13 mouse cellular contexts compared by ENCODE assay signal in genomic region chr1:171006905-171007304, GRCm38 (mm10). TPM values are rescaled to one million over a fixed set of nuclear protein-coding genes. Genes with fewer than 3 reads are reported as not detected.
A peak's percentile ranks its signal among the peaks of the same experiment; 100 is the strongest.
DNase-seq lines count a peak whose midpoint lies in the region; ATAC-seq and TF ChIP-seq lines count a peak whose summit lies in the region.
"Had no signal": no experiment of that assay in that cellular context is flagged by ENCODE, and none has a peak within 500 bp of the region (broad histone marks: within the 10 kb centered on the region; RNA-seq: fewer than 3 reads in every experiment).

No protein-coding gene starts in this region.

- no peaks in the 10 kb centered on the region for H3K4me1 ChIP-seq in lung, embryonic 14.5 days (ENCODE audit: insufficient read depth)
- no peaks in the 10 kb centered on the region for H3K4me1 ChIP-seq in brown adipose tissue, adult 24 weeks (ENCODE audit: control insufficient read depth, insufficient read depth, insufficient read length, low read length)
- no peaks in the 10 kb centered on the region for H3K4me1 ChIP-seq in midbrain, embryonic 13.5 days (replicated peaks)
- H3K4me1 ChIP-seq: midbrain, embryonic 12.5 days had no signal

- peaks cover 5% of the 10 kb centered on the region for H3K9me3 ChIP-seq in lung, embryonic 14.5 days (ENCODE audit: low read depth, low read length)
- 0 out of 2 replicates have a peak, but pooled peaks cover 4% of the 10 kb centered on the region for H3K9me3 ChIP-seq in midbrain, embryonic 13.5 days
- H3K9me3 ChIP-seq: midbrain, embryonic 12.5 days had no signal

- H3K36me3 ChIP-seq in lung, embryonic 14.5 days (ENCODE audit: insufficient read depth) = no peaks in the 10 kb centered on the region
- no peaks in the 10 kb centered on the region for H3K36me3 ChIP-seq in midbrain, embryonic 13.5 days
- H3K36me3 ChIP-seq: midbrain, embryonic 12.5 days had no signal

- ATAC-seq in CD4-positive, CD25-positive, alpha-beta regulatory T cell, adult 4 months = no peak
- ATAC-seq in lung, embryonic 14.5 days (ENCODE audit: insufficient read depth) = no peak
- ATAC-seq in neutrophil, adult 5-6 weeks (ENCODE audit: extremely low read depth, insufficient number of reproducible peaks, low FRiP score, poor library complexity, severe bottlenecking) = peak; percentile 49; the same call in 1 of the 2 replicates
- no peak for ATAC-seq in midbrain, embryonic 13.5 days
- ATAC-seq: inflammation-experienced regulatory T-cells, adult 6 months had no signal

- no peak overlapping the region for H3K9ac ChIP-seq in lung, embryonic 14.5 days
- H3K9ac ChIP-seq in midbrain, embryonic 13.5 days (replicated peaks) = no peak overlapping the region
- H3K9ac ChIP-seq: midbrain, embryonic 12.5 days had no signal

- 87% methylated on average over 2 of the region's 2 CpGs for WGBS in lung, embryonic 14.5 days
- WGBS in midbrain, embryonic 13.5 days = 89% methylated on average over 2 of the region's 2 CpGs

- DNase-seq in CD4-positive, CD25-positive, alpha-beta regulatory T cell, adult 2 months (ENCODE audit: low read depth, low spot score) = peak; percentile 24
- no peak for DNase-seq in lung, embryonic 14.5 days
- DNase-seq in lung, adult 18-20 months = no peak
- DNase-seq in urinary bladder, postnatal 25 days (ENCODE audit: low spot score) = no peak
- DNase-seq: embryo, embryonic 11 days; layer of hippocampus, postnatal 36 days; retina, postnatal 1 day had no signal

- no peak overlapping the region for H3K27ac ChIP-seq in lung, embryonic 14.5 days (ENCODE audit: low read depth)
- H3K27ac ChIP-seq in brown adipose tissue, adult 24 weeks (replicated peaks; ENCODE audit: low read depth, low read length) = peak overlapping the region; percentile 59
- H3K27ac ChIP-seq in midbrain, embryonic 13.5 days = no peak overlapping the region
- H3K27ac ChIP-seq: midbrain, embryonic 12.5 days had no signal

- H3K4me2 ChIP-seq in lung, embryonic 14.5 days = no peak overlapping the region
- H3K4me2 ChIP-seq in midbrain, embryonic 13.5 days (replicated peaks) = no peak overlapping the region
- H3K4me2 ChIP-seq: midbrain, embryonic 12.5 days had no signal

- TF ChIP-seq CTCF in lung, embryonic 14.5 days (IDR thresholded peaks at IDR 0.05; ENCODE audit: low read depth) = peak; percentile 31; the same call in 1 of the 2 replicates

- no peak overlapping the region for H3K4me3 ChIP-seq in lung, embryonic 14.5 days (ENCODE audit: low read depth, low read length)
- no peak overlapping the region for H3K4me3 ChIP-seq in brown adipose tissue, adult 24 weeks (ENCODE audit: insufficient read depth, low read depth, low read length)
- H3K4me3 ChIP-seq in midbrain, embryonic 13.5 days (replicated peaks) = no peak overlapping the region
- H3K4me3 ChIP-seq: midbrain, embryonic 12.5 days had no signal

- no peaks in the 10 kb centered on the region for H3K27me3 ChIP-seq in lung, embryonic 14.5 days (ENCODE audit: insufficient read depth, low read length)
- H3K27me3 ChIP-seq in midbrain, embryonic 13.5 days = no peaks in the 10 kb centered on the region
- H3K27me3 ChIP-seq: midbrain, embryonic 12.5 days had no signal

RNA-seq across cellular contexts. Expression of gene Fcgr4, which starts 11.8 kb away (rescaled TPM):
- polyA plus RNA-seq in CD4-positive, CD25-positive, alpha-beta regulatory T cell, adult 4 months (2017; shearing (Covaris generic)) = under 1 TPM in 1 of 2 experiments, not detected in 1; 0.26 TPM
- polyA plus RNA-seq in lung, embryonic 14.5 days (2014; fragmentation: Nextera tagmentation; extraction: Ambion mirVana) = 0.35 and 0.47 TPM in 2 replicates
- polyA plus RNA-seq in brown adipose tissue, adult 24 weeks (2012; ENCODE audit: insufficient read depth, insufficient read length, missing spikeins) = 2.2 and 3.9 TPM in 2 replicates
- total RNA-seq in neutrophil, adult 5-6 weeks (2017) = 134 TPM in 2 replicates
- 0.15 TPM in 1 of 2 replicates, not detected in the other for polyA plus RNA-seq in midbrain, embryonic 13.5 days (2015; fragmentation: Nextera tagmentation; extraction: Ambion mirVana)
- polyA plus RNA-seq: inflammation-experienced regulatory T-cells, adult 6 months had no signal

RNA-seq across cellular contexts. Expression of gene Fcgr2b, which starts 30.6 kb away (rescaled TPM):
- 1 to 10 TPM in 1 of 2 experiments, not detected in 1; 1.1 TPM for polyA plus RNA-seq in CD4-positive, CD25-positive, alpha-beta regulatory T cell, adult 4 months (2017; shearing (Covaris generic))
- 2.3 and 2.4 TPM in 2 replicates for polyA plus RNA-seq in lung, embryonic 14.5 days (2014; fragmentation: Nextera tagmentation; extraction: Ambion mirVana)
- polyA plus RNA-seq in brown adipose tissue, adult 24 weeks (2012; ENCODE audit: insufficient read depth, insufficient read length, missing spikeins) = 11.0 and 11.9 TPM in 2 replicates
- 136 and 145 TPM in 2 replicates for total RNA-seq in neutrophil, adult 5-6 weeks (2017)
- 0.37 and 0.57 TPM in 2 replicates for polyA plus RNA-seq in midbrain, embryonic 13.5 days (2015; fragmentation: Nextera tagmentation; extraction: Ambion mirVana)

RNA-seq across cellular contexts. Expression of gene Fcgr3, which starts 57.8 kb away (rescaled TPM):
- polyA plus RNA-seq in CD4-positive, CD25-positive, alpha-beta regulatory T cell, adult 4 months (2017; shearing (Covaris generic)) = not detected
- polyA plus RNA-seq in lung, embryonic 14.5 days (2014; fragmentation: Nextera tagmentation; extraction: Ambion mirVana) = 10.8 and 14.3 TPM in 2 replicates
- polyA plus RNA-seq in brown adipose tissue, adult 24 weeks (2012; ENCODE audit: insufficient read depth, insufficient read length, missing spikeins) = 15.9 and 17.1 TPM in 2 replicates
- total RNA-seq in neutrophil, adult 5-6 weeks (2017) = 682 and 697 TPM in 2 replicates
- 4.8 and 6.0 TPM in 2 replicates for polyA plus RNA-seq in midbrain, embryonic 13.5 days (2015; fragmentation: Nextera tagmentation; extraction: Ambion mirVana)
